Mouse (Mus musculus) cerebellum, adult 8-10 months (tissue): Measurements from ENCODE around the gene Vps37b.

ENCODE experiments used
- DNase-seq: peaks from one replicate; pipeline ENCODE4 v3.0.0; 2022

The Vps37b gene

DNA sequence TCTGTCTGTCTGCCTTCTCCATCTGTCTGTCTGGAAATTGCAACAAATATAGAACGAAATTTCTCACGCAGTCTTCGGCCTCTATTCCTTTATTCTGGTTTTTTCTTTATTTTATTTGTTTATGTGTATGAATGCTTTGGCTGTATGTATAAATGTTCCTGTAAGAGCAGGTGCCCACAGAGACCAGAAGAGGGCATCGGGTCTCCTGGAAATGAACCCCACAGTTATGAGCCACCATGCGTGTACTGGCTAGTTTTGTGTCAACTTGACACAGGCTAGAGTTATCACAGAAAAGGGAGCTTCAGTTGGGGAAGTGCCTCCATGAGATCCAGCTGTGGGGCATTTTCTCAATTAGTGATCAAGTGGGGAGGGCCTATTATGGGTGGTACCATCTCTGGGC lies 11.9 kb upstream of the Vps37b start:
- no peak for DNase-seq

DNA sequence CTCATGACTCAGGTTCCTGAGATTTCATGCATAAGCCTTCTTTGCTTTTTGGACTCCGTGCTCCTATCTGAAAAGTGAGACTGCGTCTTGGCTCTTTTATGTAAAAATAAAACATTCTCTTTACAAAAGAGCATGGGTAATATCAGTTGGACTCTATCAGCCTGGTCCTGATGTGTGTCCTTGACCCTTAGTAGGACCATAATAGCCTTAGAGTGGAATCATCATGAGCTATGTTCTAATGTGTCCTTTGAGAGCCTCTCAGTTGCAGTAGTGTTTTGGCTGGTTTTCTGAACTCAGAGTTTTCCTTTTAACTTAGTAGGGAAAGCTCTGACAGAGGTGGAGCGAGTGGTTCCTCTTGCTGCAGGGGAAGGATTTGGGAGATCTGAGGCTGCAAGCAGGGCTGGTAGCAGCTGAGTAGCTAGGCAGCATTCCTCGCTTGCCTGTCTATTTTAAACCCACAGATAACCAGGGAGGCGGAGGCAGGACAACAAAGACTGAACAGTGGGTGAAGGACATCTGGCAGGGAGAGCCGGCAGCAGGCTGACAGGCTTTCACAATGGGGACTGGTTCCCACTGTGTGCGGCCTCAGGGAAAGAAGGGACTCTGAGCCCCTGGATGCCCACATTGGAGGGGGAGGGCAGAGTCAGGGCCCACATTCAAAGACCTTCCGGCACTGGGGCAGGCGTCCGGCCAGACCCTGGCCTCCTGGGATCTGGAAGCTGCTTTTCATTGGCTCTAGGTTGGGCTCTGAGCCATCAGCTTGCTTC lies 11.3 kb upstream of the Vps37b start:
- no peak for DNase-seq

DNA sequence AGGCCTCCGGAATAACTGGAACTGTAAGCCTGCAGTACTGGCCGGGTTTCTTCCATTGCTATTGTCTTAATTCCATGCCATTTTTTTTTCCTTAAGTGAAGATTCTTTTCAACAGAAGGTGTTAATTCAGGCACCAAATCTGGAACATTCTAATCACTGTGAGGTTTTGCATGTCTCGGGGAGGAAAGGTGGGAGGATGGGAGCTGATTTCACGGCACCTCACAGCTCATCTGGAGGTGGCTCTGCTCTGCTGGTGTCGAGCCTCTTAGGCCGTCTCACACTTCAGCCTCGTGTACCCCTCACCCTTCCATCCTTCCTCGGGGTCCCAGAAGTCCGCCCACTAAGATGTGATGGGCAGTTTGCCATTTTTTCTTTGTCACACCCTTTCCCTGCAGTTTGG lies 9.0 kb upstream of the Vps37b start:
- DNase-seq = no peak

DNA sequence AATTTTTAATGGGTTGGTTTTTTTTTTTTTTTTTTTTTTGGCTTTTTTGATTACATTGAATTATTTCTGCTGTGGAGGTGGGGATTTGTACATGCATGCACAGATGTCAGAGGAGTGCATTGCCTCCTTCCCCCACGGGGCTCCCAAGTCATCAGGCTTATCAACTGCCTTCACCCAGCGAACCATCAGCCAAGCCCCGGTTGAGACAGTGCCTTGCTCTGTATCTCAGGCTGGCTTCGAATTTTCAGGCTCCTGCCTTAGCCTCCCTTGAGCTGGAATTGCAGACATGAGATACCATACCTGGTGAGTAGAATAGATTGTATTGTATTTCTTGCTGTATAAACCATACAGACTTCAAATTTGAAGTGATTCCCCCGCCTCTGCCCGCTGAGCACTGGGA lies 7.5 kb upstream of the Vps37b start:
- no peak for DNase-seq

DNA sequence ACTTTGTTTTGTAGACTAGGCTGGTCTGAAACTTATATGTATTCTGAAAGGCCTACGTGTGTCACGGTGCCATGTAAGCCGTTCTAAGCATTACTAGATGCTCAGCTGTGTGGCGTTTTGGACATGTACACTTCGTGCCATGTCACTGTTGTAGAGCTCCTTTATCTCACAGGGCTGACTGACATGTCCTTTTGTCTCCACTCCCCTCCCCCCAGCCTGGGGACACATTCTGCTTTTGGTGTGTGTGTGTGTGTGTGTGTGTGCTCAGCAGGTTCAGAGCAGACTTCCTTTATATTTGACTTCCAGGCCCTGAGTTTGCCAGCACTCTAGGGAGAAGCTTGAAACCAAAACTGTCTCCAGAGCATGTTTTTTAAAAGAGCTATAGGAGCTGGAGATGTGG lies 4.8 kb upstream of the Vps37b start:
- DNase-seq = no peak

DNA sequence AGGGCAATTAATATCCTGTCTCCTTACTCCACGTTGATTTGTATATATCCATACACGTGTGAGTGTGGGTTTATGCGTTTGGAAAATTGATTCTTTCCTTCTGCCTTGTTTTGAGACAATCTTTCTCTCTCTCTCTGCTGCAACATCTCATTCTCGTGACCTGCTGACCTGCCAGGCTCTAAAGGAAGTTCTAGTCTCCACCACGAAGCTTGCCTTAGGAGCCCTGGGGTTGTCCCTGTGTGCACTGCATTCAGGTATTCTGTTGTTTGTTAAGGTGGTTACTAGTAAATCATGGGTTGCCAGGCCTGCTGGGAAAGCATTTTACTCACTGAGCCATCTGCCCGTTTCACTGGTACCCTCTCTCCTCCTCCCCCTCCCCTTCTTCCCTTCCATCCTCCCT lies 4.3 kb upstream of the Vps37b start:
- no peak for DNase-seq

DNA sequence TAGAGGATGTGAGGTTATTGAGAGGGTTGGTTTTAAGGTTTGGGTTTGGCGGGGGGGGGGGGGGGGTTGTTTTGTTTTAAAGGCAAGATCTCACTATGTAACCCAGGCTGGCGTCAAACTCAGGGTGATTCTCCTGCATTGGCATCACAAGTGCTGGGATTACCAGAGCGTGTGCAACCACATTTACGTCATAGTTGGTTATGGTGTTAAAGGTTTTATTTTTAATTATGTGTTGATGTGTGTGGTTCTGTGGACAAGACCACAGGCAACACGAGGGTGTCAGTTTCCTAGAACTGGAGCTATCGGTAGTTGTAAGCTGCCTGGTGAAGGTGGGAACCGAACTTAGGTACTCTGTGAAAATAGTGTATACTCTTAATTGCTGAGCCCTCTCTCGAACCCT lies 3.7 kb upstream of the Vps37b start:
- no peak for DNase-seq

DNA sequence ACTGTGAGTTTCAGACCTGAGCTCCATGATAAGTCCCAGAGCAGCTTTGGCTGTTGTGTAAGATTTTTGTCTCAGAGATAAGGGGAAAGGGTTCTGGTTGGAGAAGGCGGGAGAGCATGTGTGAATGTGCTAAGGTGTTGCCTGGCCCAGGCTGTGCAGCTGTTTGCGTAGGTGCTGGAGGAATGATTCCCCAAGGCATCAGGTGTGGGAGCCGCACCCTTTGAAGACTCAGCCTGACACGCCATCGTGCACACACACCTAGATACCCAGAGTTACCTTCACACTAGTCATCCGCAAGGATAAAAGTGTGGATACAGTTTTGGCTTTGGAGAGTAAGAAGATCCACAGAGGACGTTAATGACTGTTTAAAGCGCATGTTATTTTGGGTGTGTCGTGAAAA lies 3.3 kb upstream of the Vps37b start:
- DNase-seq = no peak

DNA sequence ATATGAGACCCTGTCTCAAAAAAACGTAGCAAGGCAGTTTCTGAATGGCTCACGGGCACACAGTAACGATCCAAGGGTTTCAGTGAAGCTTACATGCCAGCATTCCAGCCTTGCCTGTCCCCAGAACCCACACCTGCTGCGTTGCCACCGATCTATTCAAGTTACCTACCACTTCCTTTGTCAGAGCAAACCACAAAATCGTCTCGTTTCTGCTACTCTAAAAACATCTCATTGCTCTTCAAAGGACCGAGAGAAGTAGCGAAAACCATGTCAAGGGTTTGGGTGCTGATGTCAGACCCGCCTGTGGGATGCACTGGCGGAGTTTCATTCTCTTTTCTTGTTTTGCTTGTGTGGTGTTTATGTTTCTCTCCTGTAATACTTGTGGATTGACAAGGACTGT lies 2.4 kb upstream of the Vps37b start:
- no peak for DNase-seq

DNA sequence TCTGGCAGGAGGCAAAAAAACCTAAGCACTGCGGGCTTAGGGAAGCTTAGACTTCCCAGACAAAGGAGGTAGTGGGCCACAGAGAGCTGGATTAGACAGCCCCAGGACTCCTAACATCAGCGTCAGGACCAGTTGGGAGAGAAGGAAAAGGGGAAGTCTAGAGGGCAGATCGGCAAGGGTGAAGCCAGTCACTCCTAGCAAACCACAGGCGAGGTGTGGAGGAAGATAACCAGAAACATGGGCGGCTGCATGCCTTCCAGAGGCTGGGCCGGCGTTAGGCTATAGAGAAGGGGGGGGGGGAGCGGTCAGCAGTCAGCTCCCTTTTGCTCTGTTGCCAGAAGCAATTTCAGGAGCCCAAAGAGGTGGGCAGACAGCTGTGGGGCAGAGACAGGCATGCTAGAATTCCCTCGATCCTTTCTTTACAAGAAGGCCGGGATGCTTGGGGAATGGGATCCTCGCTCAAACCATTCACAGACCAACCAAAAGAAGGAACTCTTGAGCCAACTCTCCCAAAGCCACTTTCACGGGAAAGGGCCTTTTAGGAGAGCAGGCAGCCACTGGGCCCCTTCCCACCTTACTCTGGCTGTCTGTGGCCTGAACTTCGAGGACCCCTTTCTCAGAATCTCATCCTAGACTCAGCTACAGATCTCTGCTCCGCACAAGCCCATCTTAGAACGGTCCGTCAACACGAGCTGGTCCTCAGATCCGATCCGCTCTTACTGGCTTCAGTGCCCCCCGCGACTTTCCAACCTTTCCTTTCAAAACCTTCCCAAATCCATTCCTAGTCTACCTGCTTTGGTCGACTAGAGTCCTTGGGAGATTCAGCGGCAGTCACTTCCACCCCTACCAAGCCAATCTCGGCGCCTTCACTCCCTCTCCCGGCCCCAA lies 758 bp downstream of the Vps37b start:
- peak; percentile 49 for DNase-seq

DNA sequence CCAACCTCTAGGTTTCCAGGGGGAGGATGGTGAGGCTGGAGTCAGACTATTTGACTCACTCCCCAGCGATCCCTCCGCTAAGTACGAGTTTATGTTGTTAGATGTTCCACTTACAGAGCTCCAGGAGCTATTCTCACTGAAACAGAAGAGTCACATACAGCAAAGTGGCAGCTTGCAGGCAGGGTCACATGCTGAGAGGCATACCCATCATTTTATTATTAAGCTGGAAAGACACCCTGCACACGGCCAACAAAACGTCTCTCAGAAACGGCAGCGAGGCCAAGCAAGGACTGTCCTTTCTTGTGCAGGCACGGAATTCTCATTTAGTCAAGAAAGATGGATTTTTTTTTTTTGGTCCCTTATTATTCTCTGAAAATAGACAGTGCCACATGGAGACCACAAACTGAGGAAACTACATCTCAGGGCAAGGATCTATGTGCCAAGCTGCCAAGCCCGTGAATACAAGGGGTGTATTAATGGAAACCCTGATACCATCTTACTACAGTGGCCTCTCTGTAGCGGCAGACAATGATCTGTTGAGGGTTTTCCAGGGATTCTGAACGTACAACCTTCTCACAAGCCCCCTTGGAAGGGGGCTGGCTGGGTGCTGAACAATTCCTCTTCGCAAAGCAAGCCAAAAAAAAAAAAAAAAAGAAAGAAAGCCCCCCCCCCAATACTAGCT lies 1.5 kb downstream of the Vps37b start:
- peak; percentile 32 for DNase-seq

DNA sequence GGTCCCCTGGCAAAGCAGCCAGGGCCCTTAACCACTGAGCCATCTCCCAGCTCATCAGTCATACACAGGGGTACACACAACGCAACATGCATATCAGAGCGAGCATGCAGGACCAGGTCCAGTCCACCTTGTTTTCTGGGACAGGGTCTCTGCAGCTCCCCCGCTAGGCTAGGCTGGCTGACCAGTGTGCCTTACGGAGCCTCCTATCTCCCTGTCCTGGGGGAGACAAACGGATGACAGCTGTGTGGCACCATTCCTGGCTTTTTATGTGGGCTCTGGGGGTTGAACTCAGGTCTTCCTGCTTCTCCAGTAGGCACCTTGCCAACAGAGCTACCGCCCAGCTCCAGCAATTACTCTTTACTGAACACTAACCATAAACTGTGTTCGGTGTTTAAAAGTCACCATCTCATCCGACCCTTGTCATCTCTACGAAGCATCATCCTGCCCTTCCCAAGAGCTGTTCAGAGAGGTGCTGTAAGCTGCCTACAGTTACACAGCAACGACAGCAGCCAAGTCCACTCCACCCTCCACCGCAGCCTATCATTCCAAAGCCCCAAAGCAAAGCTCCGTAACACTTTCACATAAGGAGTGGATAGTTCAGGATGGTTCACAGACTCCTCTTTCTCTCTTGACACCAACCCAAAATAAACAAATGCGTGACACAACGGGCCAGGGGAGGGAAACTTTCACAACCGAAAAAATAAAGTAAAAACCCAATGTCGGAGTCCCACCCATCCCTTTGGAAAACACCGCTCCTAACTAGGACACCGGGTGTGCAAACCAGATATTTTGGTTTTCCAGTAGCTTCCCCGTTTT lies 2.6 kb downstream of the Vps37b start:
- peak; percentile 36 for DNase-seq

DNA sequence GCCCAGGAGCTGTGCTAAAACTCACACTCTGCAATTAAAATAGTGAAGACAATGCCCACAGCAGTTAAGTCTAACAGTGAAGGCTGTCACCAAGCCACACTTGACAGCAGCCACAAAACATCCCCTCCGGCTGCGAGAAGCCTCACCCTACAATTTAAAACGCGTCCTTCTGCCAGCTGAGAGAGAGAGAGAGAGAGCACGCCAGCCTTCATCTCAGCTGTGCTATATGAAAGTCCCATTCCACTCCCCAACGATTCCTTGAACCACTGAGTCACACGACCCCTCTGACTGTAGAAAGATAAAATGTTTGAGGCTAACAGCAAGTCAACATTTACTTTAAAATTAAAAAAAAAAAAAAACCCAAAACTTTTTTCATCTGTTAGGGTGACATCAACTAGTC lies 3.4 kb downstream of the Vps37b start:
- no peak for DNase-seq

DNA sequence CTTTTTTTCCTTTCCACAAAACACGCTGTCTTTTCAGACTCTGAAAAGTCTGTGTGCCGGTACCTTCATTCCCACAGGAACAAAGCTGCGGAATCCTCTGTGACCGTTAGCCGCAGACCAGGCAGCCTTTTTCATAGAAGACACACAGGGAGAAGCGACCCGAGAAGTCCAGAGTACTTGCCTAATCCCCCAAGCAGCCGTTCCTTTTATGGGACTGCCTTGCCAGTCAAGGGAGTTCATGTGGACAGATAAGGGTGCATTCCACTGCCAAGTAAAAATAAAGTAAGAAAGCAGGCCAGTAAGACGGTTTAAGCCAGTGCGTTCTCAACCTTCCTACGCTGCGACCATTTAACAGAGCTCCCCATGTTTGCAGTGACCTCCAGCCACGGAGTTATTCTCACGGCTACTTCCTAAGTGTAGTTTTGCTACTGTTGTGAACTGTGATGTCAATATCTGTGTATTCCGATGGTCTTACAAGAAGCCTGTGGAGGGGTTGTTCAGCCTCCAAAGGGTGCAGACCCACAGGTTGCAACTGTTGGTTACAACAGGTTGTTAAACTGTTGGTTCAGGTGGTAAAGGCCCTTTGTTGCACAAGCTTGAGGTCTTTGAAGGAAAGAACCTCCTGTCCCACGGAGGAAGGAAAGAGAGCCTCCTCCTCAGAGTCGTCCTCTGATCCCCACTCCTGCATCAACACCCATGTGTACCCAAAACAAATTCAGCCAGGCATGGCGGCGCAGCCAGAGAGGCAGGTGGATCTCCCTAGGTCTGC lies 4.2 kb downstream of the Vps37b start:
- DNase-seq = no peak

DNA sequence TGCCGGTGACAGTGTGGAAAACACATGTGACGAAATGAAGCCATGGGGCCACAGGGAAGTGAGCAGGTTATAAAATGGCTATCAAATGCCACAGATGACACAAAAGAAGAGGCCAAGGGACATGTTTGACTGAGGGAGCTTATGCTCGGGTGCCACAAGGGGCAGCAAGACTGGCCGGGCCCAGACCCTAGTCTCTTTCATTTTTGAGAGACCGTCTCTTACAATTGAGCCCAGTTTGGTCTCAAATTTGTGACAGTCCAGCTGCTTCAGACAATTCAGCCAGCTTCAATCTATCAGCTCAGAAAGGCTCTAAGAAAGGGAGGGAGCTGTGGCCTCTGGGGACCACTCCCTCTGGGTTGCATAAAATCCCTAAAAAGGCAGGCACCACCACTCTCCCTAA lies 5.5 kb downstream of the Vps37b start:
- peak; percentile 21 for DNase-seq

DNA sequence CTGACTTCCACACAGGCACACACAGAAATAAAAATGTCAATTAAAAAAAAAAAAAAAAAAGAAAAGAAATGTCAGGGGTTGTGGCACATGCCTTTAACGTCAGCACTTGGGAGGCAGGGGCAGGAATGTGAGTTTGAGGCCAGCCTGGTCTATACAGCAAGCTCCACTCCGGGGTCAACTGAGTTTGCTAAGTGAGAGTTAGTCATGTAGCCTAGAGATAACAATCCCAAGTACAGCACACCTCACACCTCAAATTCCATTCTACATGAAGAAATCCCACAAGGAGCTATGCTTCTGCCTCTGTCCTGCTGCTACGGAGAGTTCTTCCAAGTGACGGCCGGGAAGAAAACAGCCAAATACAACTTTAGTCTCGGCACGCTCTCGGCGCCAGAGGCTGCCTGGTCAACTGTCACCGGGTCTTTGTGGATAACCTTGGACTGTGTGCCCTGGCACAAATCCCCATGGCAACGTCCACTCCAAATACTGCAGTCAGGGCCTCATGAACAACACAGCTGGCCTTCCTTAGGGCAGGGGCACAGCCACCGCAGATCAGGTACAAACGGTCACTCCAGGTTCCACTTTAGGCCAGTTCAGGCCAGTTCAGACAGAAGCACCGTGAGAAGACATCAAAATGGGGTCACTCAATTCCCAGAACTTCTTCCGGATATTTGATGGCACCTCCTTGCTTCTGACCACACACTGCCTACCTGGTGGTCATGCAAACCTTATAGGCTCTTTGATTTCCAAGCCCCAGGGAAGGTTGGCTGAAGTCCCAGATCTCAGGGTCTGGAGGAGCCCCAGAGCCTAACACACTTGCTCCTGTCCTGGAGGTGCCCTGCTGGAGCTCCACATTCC lies 6.3 kb downstream of the Vps37b start:
- DNase-seq = peak; percentile 33

DNA sequence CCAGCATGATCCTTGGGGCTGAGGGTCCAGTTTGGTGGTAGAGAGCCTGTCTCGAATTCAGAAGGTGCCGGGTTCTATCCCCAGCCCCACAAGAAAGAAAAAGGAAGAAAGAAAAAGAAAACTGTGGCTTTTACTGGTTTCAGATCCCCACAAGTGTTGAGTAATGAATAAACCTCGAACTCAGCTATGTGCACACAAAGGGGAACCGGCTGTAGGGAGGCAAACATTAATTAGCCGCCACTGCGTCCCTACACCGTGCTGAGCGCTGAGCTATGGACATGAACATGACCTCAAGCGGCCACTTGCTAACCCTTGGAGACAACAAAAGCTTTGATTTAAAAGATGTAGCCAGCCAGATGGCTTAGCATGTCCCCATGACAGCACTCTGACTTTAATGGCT lies 6.9 kb downstream of the Vps37b start:
- no peak for DNase-seq

DNA sequence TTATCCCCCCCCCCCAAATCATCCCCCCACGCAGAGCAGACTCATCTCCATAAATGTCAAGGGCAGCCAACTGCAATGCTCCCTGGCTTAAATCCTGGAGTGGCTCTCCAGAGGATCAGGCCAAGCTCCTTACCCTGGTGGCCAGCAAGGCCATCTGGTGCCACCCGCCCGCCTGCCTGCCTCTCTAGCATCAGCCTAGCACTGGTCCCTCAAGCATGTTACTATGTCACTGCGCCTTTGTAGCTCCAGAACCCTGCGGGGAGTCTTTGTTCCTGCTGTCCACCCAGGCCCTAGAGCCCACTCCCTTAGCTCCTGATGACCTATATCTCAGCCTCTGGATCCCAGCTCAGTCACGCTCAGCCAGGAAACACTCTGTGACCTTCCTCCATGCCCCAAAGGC lies 7.4 kb downstream of the Vps37b start:
- DNase-seq = peak; percentile 75

DNA sequence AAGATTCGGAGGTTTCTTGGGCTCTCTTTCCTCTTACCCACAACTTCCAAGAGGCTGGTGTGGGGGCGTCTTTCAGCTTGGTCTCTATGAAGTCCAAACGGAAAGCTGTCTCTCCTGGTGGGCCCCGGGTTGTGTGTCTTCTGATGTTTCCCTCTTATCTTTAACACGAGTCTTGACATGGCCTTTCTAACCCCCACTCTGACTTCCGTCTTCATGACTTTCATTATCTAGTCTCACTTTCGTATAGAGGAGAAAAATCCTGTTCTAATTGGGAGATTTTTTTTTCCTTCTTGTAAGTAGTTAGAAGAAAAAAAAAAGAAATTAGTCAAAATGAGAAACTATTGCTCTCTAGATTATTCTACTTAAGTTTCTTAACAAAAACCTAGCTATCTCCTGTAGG lies 9.7 kb downstream of the Vps37b start:
- DNase-seq = no peak

DNA sequence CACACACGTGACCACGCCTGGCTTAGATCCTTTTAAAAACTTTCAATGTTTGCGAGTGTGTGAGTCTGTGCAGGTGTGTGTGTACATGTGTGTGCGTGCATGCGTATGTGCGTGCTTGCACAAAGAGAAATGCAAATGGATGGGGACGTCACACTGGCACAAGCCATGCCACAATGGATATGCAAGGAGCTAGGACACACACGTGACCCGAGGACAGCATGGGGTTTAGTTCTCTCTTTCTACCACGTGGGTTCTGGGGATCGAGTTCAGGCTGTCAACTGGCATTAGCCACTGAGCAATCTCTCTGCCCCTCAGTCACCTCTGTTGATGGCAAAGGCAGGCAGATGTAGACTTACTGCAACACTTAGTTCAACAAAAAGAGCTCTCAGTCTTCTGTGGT lies 10.4 kb downstream of the Vps37b start:
- peak; percentile 16 for DNase-seq

DNA sequence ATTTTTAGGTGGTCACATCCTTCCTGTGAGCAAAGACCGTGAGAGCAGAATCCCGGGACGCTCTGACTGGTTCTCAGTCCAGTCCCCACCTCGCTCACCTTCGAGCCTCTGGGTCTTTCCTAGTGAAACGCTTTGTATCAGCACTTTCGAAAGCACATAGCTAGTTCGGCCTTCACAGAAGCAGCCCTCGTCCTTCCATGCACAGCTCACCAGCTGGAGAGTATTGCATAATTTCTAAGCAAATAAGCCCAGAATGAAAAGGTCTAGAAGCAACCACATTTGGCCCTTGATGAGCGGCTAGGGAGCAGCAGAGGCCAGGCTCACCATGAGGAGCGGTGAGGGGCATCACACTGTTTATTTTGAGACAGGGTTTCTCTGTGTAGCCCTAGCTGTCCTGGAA lies 10.9 kb downstream of the Vps37b start:
- DNase-seq = peak; percentile 6
